Mouse (Mus musculus): Measurements from ENCODE around the gene Wnt5b.
"Not testable (repeated sequence)": the region's sequence is repeated elsewhere in the genome, so short reads cannot be mapped to it uniquely, and the experiment has no call there.

Wnt5b gene

DNA sequence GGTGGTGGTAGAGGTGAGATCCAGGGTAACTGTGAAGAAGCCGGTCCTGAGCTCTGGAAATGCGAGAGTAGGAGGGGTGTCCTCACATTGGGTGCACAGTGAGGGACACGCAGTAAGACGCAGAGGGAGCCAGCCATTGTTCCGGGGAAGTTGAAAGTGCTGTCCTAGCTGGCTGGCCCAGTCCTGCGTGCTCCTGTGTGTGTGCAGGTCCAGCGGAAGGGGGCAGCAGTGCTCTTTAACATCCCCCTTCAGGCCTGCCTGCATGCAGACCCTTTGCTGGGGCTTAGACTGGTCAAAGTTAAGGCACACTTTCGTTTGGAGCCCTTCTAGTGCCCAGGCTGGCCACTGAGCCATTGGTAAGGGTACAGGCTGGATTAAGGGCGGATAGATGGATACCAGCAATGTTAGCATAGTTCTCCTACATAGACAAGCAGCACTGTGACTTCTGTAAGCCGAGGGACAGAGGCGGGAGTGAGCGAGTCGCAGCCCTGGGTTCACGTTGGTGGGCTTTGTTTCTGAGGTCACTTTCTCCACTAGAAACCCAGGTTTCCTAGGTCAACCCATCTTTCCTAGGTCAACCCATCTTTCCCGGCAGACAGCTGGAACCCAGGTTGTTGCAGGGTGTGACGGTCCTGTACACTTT lies 61.1 kb downstream of the Wnt5b start:
- no peak for DNase-seq

DNA sequence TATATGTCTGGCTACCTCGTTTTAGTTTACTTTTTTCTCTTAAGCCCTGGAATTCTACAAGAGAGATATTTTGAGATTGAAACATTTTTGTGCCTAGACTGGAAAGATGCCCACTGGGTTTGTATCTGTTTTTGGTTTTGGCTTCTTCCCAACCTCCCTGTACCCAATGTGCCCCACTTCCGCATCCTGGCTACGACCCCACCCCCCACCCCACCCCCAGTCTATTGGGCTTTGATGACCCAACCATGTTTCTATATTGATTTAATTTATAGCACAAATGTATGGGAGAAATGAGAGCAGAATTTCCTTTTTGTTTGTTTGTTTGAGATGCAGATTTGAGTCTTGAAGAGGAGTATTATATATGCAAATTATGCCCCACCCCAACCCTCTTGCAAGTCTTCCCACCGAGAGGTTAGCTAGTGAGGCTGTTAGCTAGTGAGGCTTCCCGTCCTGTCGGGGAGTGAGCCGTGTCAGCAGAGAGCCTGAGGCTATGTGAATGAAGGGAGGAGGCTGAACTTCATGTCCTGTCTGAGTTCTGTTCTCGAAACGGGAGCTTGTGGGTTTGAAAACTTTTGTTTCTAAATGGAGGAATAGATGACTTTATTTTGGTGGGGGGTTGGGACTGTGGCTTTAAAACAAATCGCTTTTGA lies 62.3 kb downstream of the Wnt5b start:
- DNase-seq = not testable (repeated sequence)

DNA sequence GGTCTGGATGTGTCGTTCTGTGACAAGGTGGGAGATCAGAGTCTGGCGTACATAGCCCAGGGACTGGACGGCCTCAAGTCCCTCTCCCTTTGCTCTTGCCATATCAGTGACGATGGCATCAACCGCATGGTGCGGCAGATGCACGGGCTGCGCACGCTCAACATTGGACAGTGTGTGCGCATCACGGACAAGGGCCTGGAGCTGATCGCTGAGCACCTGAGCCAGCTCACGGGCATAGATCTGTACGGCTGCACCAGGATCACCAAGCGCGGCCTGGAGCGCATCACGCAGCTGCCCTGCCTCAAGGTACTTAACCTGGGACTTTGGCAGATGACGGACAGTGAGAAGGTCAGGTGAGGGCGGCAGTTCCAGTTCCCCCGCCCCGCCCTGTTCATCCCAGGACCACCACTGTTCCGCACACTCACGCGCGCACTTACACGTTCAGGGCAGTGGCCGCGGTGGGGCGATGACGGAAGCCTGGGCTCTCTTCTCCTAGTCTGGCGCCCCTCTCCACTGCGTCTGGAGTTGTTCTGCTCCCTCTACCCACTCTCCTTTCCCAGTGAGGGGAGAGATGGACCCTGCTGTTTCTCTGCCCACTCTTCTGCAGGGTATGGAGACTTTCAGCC lies 63.3 kb downstream of the Wnt5b start:
- DNase-seq = no peak

DNA sequence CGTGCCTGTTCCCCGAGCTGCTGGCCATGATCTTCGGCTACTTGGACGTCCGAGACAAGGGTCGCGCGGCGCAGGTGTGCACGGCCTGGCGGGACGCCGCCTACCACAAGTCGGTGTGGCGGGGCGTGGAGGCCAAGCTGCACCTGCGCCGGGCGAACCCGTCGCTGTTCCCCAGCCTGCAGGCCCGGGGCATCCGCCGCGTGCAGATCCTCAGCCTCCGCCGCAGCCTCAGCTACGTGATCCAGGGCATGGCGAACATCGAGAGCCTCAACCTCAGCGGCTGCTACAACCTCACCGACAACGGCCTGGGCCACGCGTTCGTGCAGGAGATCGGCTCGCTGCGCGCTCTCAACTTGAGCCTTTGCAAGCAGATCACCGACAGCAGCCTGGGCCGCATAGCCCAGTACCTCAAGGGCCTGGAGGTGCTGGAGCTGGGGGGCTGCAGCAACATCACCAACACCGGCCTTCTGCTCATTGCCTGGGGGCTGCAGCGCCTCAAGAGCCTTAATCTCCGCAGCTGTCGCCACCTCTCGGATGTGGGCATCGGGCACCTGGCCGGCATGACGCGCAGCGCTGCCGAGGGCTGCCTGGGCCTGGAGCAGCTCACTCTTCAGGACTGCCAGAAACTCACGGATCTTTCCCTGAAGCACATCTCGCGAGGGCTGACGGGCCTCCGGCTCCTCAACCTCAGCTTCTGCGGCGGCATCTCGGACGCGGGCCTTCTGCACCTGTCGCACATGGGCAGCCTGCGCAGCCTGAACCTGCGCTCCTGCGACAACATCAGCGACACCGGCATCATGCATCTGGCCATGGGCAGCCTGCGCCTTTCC lies 64.1 kb downstream of the Wnt5b start:
- peak; percentile 67 for DNase-seq

DNA sequence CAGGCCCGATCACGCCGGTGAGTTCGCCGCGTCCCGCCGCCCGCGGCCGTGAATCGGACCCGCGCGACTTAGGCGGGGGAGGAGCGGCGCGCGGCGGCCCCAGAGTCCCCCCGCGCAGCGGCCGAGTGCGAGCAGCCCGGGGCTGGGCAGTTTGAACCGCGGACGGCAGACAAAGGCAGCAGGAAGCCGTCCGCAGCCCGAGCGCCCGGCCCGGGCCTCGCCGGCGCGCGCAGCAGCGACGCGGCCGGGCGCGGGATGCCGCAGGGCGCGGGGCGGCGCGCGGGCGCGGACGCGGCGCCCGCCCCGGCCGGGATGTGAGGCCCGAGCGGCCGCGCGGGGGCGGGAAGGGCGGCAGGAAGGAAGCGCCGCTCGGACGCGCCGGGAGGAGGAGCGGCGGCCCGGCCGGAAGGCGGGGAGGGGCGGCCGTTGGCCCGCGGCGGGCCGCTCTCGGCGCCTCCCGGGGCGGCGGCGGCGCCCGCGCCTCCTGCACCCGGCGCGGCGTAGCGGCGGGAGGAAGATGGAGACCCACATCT lies 64.7 kb downstream of the Wnt5b start, which contains the start of gene Fbxl14:
Gene Fbxl14 (plus strand): TSS at position 326 of the 533 bp plus-strand sequence.
- no peak for DNase-seq

DNA sequence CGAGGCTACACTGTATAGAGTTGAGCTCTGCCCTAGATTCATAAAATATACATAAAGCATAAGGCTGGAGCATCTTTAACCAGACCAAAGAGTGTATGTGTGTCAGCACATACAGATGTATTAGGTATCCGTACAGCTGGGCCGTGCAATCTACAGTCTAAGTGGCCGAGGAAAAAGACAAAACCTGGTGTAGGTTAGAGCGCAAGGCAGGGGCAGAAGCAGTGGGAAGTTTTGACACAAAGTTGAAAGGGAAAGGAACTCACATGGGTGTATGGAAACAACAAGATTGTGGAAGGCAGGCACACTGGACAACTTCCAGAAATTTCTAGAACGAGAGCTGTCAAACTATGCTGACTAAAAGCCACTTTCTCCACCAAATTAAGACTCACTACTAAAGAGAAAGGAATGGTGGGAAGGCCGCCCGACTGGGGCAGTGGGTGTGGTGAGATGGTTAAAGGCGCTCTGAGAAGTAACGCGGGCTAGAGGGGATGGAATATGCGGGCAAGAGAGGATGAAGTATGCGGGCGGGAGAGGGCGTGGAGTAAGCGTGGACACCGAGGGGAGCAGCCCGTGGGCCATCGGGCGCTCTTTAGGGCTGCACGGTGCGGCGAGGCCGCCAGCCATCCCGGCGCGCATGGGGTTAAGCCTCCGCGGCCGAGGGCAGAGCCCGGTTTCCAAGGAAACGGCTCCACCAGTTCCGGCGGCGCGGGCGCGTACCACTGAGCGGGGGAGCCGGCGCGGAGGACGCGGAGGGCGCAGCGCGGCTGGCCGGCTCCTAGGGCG lies 65.4 kb downstream of the Wnt5b start:
- DNase-seq = peak; percentile 87

DNA sequence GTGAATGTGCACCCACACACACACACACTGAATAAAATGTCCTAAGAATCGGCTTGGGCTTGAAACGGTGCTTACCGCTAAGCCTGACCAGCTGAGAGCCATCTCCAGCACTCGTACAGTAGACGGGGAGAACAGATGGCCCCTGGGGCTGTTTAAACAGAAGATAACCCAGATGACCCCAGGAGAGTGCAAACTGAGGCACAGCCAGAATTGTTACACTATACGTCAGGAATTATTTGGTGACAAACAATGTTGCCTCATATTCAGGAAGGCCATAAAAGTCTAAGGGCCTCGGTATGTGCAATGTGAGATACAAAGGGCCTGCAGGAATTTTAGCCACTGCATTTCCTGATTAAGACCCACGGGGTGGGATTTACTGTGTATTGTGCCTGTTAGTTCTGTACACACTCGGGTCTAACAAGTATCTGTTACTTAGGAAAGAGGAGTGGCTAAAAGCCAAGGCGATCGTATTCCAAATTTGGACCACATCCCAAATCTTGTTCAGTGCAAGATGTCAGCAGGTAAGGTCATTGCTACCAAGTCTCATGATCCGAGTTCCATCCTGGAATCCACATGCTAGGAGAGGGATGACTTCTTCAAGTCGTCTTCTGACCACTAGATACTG lies 66.3 kb downstream of the Wnt5b start:
- DNase-seq = peak; percentile 65

DNA sequence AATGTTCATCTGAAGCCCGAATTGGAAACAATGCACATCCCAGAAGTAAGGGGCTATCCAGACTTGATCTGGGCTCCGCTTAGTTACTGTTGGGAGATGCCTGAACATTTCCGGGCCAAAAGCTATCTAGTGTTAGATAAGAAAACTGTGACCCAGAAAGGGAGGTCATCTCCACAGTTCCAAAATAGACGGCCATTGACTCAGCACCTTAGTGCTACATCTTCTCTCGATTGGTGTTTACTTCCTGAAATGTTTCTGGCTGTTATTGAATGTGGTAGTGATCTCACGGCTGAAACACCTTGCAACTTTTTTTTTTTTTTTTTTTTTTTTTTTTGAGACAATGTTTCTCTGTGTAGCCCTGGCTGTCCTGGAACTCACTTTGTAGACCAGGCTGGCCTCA lies 68.2 kb downstream of the Wnt5b start:
- no peak for DNase-seq

DNA sequence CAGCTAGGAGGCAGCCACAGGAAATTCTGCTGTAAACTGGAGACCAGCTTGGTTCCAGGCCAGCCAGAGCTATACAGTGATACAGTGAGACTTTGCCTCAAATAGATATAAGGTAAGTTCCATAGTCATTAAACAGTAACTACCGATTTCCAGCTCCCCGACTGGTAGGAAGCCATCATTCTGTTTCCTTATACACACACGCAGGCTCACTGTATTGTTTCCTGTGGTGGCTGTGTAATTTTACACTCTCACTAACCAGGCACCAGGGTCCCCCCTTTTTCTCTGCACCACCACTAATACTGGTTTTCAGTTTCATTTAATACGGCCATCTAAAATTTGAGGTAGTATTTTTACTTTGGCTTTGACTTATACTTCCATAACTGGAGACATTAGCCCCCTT lies 70.2 kb downstream of the Wnt5b start:
- no peak for DNase-seq

DNA sequence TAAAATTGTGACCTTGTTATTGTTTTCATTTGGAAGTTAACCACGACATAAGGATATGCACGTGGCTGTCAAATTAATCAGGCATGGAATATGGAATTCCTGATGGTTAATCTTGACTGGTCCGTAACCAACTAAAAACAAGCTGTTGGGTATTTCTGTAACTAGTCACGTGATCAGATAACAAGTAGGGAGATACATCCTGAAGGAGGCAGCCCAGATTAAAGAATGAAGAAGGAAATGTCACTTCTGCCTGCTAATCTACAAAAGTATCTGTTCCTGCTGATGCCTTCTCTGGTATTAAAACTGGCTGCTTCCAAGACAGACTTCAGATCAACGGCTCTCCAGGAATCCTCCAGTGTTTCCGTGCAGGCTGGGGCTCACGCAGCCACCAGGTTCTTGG lies 70.7 kb downstream of the Wnt5b start:
- DNase-seq = no peak

DNA sequence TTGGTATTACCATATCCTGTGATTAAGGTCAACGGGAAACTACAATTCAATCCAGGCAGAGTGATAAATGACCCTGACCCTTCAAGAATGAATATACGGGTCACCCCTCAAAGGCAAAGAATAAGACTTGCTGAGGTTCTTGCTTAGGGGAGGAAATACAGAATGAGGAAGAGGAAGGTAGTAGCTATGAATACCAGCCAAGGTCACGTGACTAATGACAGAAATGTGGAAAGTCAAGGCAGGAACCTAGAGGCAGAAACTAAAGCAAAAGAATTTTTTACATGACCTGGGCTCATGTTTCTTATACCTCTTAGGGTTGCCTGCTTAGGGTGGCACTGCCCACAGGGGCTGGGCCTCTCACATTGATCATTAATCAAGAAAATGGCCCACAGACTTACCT lies 71.4 kb downstream of the Wnt5b start:
- no peak for DNase-seq

DNA sequence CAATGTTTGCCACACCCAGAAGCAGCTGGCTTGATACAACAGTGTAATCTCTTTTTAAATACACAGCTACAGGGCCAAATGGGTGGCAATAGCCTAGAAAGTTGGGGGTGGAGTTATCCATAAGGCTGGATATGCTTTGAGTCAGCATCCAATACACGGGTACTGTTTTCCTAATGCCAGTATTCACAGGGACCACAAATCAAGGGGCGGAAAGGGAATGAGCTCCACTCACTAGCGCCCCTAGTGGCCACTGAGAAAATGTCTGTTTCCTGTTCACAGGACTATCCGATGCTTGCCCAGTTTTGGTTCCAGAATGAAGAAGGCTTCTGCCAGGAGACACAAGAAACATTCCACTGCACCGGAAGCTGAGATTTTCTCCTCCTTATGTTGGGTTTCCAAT lies 72.0 kb downstream of the Wnt5b start:
- peak; percentile 60 for DNase-seq

DNA sequence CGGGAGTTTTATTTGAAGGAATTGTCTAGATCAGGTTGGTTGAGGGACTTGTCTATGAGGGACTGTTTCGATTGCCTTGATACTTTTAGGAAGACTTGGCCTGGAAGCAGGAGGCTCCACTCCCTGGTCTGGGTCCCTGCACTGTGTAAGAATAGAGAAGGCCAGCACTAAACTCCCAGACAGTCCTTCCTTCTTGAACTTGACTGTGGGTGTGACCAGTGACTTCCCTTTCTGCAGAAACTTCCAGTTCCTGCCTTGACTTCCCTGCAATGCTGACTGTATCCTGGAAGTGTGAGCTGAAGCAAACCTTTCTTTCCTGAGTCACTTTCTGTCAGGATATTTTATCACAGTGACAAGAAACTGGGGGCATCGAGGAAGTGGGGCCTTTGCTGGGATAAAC lies 73.4 kb downstream of the Wnt5b start:
- no peak for DNase-seq

DNA sequence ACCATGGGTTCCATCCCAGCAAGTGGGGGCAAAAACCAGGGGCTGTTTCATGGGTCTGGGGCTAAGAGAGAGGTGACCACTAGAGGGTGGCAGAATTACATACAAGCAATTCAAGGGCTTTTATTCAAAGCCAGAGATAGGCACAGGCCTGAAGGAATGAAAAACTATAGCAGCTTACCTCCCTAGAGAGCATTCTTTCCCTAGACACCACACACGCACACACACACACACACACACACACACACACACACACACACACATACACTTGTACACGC lies 76.4 kb downstream of the Wnt5b start:
- DNase-seq = no peak

DNA sequence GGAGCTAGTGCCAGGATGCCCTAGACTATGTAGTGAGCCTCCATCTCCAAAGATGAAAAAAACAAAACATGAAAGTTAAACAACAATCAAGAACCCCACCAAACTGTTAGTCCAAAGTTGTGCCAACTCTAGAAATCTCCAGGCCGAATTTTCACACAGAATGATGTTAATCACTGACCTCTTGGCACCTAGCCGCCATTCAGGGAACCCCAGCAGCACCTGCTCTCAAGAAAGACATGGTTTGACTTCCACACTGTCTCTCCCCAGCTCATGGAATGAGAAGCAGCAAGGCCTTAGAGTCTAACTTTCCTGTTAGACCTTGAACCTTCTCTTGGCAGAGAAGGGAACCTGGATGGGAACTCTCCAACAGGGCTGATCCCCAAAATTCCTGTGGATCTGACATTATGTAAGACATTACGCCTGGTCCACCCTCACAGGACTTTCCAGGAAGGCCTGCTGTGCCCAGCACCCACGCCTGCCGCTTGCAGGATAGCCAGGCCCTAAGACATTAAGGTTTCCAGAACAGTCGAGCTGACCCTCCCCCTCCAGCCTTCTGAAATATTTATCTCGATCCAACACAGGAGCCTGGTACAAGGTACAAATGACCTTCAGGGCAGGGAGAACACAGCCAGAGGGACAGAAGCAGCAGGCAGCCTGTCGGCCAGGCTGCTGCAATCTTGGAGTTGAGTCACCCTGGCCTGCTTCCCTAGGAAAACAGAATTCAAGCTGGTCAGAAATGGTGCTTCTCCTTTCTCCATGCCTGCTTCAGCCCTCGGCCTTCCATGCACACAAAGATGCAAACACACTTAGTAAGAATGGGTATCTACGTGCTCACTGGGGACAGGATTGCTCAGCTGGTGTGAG lies 77.0 kb downstream of the Wnt5b start:
- peak; percentile 67 for DNase-seq

DNA sequence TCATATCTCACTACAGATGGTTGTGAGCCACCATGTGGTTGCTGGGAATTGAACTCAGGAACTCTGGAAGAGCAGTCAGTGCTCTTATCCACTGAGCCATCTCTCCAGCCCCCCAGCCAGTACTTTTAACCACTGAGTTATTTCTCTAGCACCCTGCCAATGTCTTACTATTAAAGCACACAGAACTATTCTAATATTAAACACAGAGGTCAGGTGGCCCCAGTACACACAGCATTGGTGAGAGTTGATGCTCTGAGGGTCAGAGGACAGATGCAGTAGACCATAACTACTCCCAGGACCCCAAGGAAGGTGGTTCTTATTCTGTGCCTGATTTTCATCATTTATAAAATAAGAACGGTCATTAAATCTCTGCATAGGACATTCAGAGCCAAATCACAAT lies 78.0 kb downstream of the Wnt5b start:
- DNase-seq = no peak

DNA sequence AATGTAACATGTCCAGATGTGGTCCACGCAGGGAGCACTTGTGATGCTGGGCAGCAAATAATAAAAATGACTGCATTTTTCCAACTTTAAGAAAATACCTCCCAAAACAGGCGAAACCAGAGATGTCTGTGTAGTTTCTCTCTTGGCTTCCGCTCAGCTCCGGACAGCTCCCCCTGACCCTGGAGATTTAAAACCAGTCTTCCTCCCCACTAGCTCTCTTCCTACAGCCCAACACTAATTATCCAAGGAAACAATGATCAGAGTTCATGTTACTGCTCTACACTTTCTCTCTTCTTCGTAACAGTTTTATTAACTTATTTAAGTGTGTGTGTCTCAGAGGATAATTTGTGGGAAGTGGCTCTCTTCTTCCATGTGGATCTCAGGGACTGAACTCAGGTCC lies 83.8 kb downstream of the Wnt5b start:
- DNase-seq = no peak

DNA sequence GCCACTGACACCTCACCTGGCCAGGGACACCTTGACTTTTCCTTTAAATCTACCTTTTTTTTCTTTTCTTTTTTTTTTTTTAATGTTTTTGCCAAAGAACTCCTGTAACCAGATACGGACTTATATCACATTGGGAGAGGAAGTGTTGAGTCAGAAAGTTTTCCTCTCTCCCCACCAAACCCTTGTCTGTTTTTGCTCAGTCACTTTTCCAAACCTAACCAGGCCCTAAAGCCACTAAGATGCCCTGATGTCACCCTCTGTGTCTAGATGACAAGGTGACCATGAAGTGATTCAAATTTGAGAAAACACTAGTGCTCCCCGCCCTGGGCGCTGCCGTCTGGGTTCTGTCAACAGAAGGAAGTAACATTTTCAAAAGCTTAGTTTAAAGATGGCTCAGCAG lies 85.1 kb downstream of the Wnt5b start:
- DNase-seq = no peak

DNA sequence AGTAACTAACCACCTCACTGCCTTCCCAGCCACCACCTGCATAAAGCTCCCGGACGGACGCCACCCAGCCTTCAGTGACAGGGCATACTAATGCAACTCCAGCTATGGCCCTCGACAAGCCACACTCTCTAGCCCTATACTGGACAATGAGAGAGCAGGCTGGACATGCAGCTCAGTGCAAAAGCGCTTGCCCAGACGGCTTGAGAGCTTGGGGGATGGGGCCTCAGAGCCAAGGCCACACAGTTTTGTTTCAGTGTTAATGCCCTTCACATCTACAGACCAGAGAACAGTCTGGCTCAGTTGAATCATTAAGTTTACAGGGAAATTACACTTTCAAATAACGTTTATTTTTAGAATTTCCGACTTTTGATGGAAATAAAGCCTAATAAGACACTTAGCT lies 86.0 kb downstream of the Wnt5b start:
- DNase-seq = no peak

DNA sequence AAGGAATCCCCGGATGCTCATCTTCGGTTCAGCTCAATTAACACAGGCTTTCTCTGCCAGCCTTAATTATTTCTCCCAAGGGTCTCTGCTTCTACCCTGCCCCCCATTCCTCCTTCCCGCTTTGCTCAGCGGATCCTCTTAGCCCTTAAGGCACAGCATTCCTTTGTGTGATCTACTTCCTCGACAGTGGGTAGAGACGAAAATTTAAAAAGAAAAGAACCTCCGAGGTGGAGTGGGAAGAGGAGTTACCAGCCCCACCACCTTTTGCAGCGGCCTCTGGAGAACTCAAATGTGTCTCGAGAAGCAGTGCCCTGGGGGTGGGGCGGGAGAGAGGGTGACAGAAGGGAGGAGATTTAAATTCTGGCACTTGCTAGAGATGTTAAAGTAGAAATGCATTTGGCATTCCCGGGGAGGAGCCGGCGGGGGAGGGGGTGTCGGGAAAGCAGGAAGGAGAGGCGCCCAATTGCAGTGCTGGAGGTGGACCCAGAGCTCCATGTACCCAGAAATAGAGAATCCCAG lies 92.1 kb downstream of the Wnt5b start:
- DNase-seq = no peak

All from cerebellum, adult 9-10 months (tissue).